Mouse (Mus musculus): Measurements from ENCODE around the gene Rufy1.

DNA sequence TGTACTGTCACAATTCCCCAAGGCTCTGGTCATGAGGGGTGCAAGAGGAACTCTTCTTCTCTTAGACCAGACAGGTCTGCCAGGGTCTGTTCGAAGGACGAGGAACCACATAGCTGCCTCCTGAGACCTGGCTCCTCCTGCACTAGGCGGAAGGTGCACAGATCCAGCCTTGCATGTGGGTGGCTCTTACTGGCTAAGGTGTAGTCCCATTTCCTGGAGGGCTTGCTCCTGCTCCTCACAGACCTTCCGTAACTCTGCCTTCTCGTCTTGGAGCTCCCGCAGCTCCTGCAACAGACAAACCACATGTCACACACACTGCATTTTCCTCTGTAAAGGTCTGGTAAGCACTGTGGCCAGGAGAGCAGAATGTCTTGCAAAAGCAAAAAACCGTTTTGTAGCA lies 36.2 kb downstream of the Rufy1 start:
- TF ChIP-seq MAX (IDR thresholded peaks at IDR 0.05; ENCODE audit: low read depth) (no peak), SRF (IDR thresholded peaks at IDR 0.05; ENCODE audit: control insufficient read depth, insufficient read length, low read depth) (no peak), POLR2A (IDR thresholded peaks at IDR 0.05; ENCODE audit: insufficient read length, low read depth) (no peak), E2F4 (IDR thresholded peaks at IDR 0.05; ENCODE audit: insufficient read depth) (no peak), POLR2AphosphoS2 (IDR thresholded peaks at IDR 0.05; ENCODE audit: insufficient read length, low read depth) (no peak), MYOD1 (IDR thresholded peaks at IDR 0.05; ENCODE audit: control insufficient read depth in 1 of 3, insufficient read length in 2 of 3, low read depth in 2 of 3) (no peak), MYOG (IDR thresholded peaks at IDR 0.05; ENCODE audit: control insufficient read depth in 1 of 3, insufficient read depth in 1 of 3, insufficient read length in 2 of 3, low read depth in 2 of 3) (no peak), USF1 (IDR thresholded peaks at IDR 0.05; ENCODE audit: low read depth) (no peak)

Data from myocyte (in vitro differentiated cells).